Mouse (Mus musculus) midbrain, embryonic 14.5 days (tissue): Measurements from ENCODE around the gene Zic2. TPM values are rescaled to one million over a fixed set of nuclear protein-coding genes. Genes with fewer than 3 reads are reported as not detected.

Experiments
- ATAC-seq: fragments of 200-750 bp; cut with Nextera tagmentation; 2 replicates; pipeline ENCODE4 v1.8.0; 2017; ENCODE audit warnings: moderate number of reproducible peaks, moderate library complexity; ENCODE audit not compliant: low FRiP score, low TSS enrichment
- DNase-seq: peaks from one replicate; pipeline ENCODE4 v3.0.0-alpha.2; 2015
- H3K27ac ChIP-seq: fragments of 300-500 bp; sonication (generic); replicated peaks from 2 replicates; pipeline ENCODE4 v1.5.1; 2014; ENCODE audit warnings: mild to moderate bottlenecking, low read depth, low read length, moderate library complexity
- H3K27me3 ChIP-seq: fragments of 300-500 bp; sonication (generic); 2 replicates; pipeline ENCODE4 v1.6.1; 2014; ENCODE audit warnings: low read length, control low read depth, mixed read lengths; ENCODE audit not compliant: control insufficient read depth, insufficient read depth
- H3K36me3 ChIP-seq: fragments of 300-500 bp; sonication (generic); 2 replicates; pipeline ENCODE4 v1.6.1; 2014; ENCODE audit warnings: low read length, control low read depth; ENCODE audit not compliant: control insufficient read depth, insufficient read depth
- H3K4me1 ChIP-seq: fragments of 300-500 bp; sonication (generic); 2 replicates; pipeline ENCODE4 v1.6.1; 2014; ENCODE audit warnings: mild to moderate bottlenecking, antibody characterized with exemption, low read length, control low read depth; ENCODE audit not compliant: control insufficient read depth, insufficient read depth
- H3K4me2 ChIP-seq: fragments of 300-500 bp; sonication (generic); 2 replicates; pipeline ENCODE4 v1.6.1; 2014; ENCODE audit warnings: mild to moderate bottlenecking, low read length, moderate library complexity
- H3K4me3 ChIP-seq: fragments of 300-500 bp; sonication (generic); replicated peaks from 2 replicates; pipeline ENCODE4 v1.5.1; 2014; ENCODE audit warnings: low read depth, low read length
- H3K9ac ChIP-seq: fragments of 300-500 bp; sonication (generic); replicated peaks from 2 replicates; pipeline ENCODE4 v1.6.1; 2014; ENCODE audit warnings: mild to moderate bottlenecking, low read length, moderate library complexity
- H3K9me3 ChIP-seq: fragments of 300-500 bp; sonication (generic); 2 replicates; pipeline ENCODE4 v1.6.1; 2016; ENCODE audit warnings: low read length, control low read depth, mixed read lengths; ENCODE audit not compliant: control insufficient read depth
- WGBS: fragments of 180-500 bp; shearing (Covaris S2); extraction: QIAGEN DNeasy Blood & Tissue Kit; methylation state at CpG from one replicate; pipeline ENCODE4 v1.1.7; 2014; 5-methylcytosine and 5-hydroxymethylcytosine counted together
- polyA plus RNA-seq: library from polyadenylated mRNA; unstranded; fragments of >200 nt; fragmentation: Nextera tagmentation; extraction: Ambion mirVana; gene quantifications from 2 replicates; pipeline ENCODE4 v1.2.1, GENCODE M21; 2014

The Zic2 gene
- polyA plus RNA-seq, 1 experiment from 2014 or later, result 10.3 TPM

- Histone ChIP-seq H3K9ac (peak overlapping the region; percentile 77), H3K4me2 (peak overlapping the region; percentile 56), H3K27me3 (peaks cover 43% of the 10 kb centered on the region), H3K4me1 (no peaks in the 10 kb centered on the region), H3K27ac (peak overlapping the region; percentile 94), H3K9me3 (no peaks in the 10 kb centered on the region), H3K36me3 (no peaks in the 10 kb centered on the region), H3K4me3 (peak overlapping the region; percentile 52)
- peak; percentile 53 for DNase-seq
- no peak for ATAC-seq
- WGBS, result 2% methylated on average over 9 of the region's 9 CpGs
Observed at GRCm38 (mm10) chr14:122477971-122478573, 2.8 kb downstream of the Zic2 start.

GRCm38 (mm10) chr14:122478574-122479011, 3.4 kb downstream of the Zic2 start:
- ATAC-seq (no peak), DNase-seq (peak; percentile 59)
- under 1% methylated on average over 22 of the region's 22 CpGs for WGBS
- peak overlapping the region; percentile 77 for H3K9ac ChIP-seq
- H3K4me1 ChIP-seq, result no peaks in the 10 kb centered on the region
- no peaks in the 10 kb centered on the region for H3K36me3 ChIP-seq
- no peaks in the 10 kb centered on the region for H3K9me3 ChIP-seq
- peak overlapping the region; percentile 56 for H3K4me2 ChIP-seq
- peaks cover 43% of the 10 kb centered on the region for H3K27me3 ChIP-seq
- H3K4me3 ChIP-seq, result peak overlapping the region; percentile 52
- H3K27ac ChIP-seq, result peak overlapping the region; percentile 94

- Histone ChIP-seq H3K36me3 (no peaks in the 10 kb centered on the region), H3K4me1 (no peaks in the 10 kb centered on the region), H3K27me3 (peaks cover 46% of the 10 kb centered on the region), H3K9ac (peak overlapping the region; percentile 77; the same call in 1 of the 2 replicates), H3K4me2 (peak overlapping the region; percentile 56), H3K4me3 (peak overlapping the region; percentile 52), H3K9me3 (no peaks in the 10 kb centered on the region), H3K27ac (no peak overlapping the region)
- peak; percentile 56 for DNase-seq
- ATAC-seq, result no peak
- WGBS, result 9% methylated on average over 17 of the region's 17 CpGs
Observed at GRCm38 (mm10) chr14:122479461-122480109, 4.3 kb downstream of the Zic2 start.

GRCm38 (mm10) chr14:122480355-122480754, 5.1 kb downstream of the Zic2 start:
- peak overlapping the region; percentile 47 for H3K9ac ChIP-seq
- H3K27ac ChIP-seq, result peak overlapping the region; percentile 50; the same call in 1 of the 2 replicates
- no peaks in the 10 kb centered on the region for H3K4me1 ChIP-seq
- no peaks in the 10 kb centered on the region for H3K36me3 ChIP-seq
- no peaks in the 10 kb centered on the region for H3K9me3 ChIP-seq
- peaks cover 52% of the 10 kb centered on the region for H3K27me3 ChIP-seq
- 16% methylated on average over 2 of the region's 2 CpGs for WGBS
- ATAC-seq (no peak), DNase-seq (peak; percentile 52)
- H3K4me2 ChIP-seq, result peak overlapping the region; percentile 56
- H3K4me3 ChIP-seq, result peak overlapping the region; percentile 52

GRCm38 (mm10) chr14:122481181-122481580, 5.9 kb downstream of the Zic2 start:
- Histone ChIP-seq H3K36me3 (no peaks in the 10 kb centered on the region), H3K4me3 (peak overlapping the region; percentile 52), H3K27ac (peak overlapping the region; percentile 50), H3K9me3 (no peaks in the 10 kb centered on the region), H3K9ac (peak overlapping the region; percentile 47; the same call in 1 of the 2 replicates), H3K27me3 (peaks cover 58% of the 10 kb centered on the region), H3K4me2 (peak overlapping the region; percentile 56), H3K4me1 (no peaks in the 10 kb centered on the region)
- DNase-seq (peak; percentile 45), ATAC-seq (no peak)
- WGBS, result 11% methylated on average over 15 of the region's 15 CpGs

GRCm38 (mm10) chr14:122482081-122483023, 7.1 kb downstream of the Zic2 start:
- Histone ChIP-seq H3K4me3 (peak overlapping the region; percentile 52), H3K27me3 (peaks cover 67% of the 10 kb centered on the region), H3K9me3 (no peaks in the 10 kb centered on the region), H3K27ac (peak overlapping the region; percentile 77), H3K4me2 (peak overlapping the region; percentile 56), H3K36me3 (no peaks in the 10 kb centered on the region), H3K4me1 (no peaks in the 10 kb centered on the region), H3K9ac (peak overlapping the region; percentile 47)
- ATAC-seq (peak; percentile 32; the same call in 1 of the 2 replicates), DNase-seq (peak; percentile 69)
- WGBS, result 3% methylated on average over 38 of the region's 38 CpGs

GRCm38 (mm10) chr14:122483024-122483385, 7.8 kb downstream of the Zic2 start:
- H3K9ac ChIP-seq, result peak overlapping the region; percentile 47; the same call in 1 of the 2 replicates
- DNase-seq, result peak; percentile 41
- H3K36me3 ChIP-seq, result no peaks in the 10 kb centered on the region
- H3K27me3 ChIP-seq, result peaks cover 71% of the 10 kb centered on the region
- H3K4me1 ChIP-seq, result no peaks in the 10 kb centered on the region
- H3K9me3 ChIP-seq, result no peaks in the 10 kb centered on the region
- 7% methylated on average over 5 of the region's 5 CpGs for WGBS
- H3K27ac ChIP-seq, result peak overlapping the region; percentile 77
- peak overlapping the region; percentile 56 for H3K4me2 ChIP-seq
- H3K4me3 ChIP-seq, result peak overlapping the region; percentile 9; the same call in 1 of the 2 replicates
- ATAC-seq, result no peak
